Mouse (Mus musculus): ENCODE measurements around the gene Fermt2.
"Not testable (repeated sequence)": the region's sequence is repeated elsewhere in the genome, so short reads cannot be mapped to it uniquely, and the experiment has no call there.

The Fermt2 gene

DNA sequence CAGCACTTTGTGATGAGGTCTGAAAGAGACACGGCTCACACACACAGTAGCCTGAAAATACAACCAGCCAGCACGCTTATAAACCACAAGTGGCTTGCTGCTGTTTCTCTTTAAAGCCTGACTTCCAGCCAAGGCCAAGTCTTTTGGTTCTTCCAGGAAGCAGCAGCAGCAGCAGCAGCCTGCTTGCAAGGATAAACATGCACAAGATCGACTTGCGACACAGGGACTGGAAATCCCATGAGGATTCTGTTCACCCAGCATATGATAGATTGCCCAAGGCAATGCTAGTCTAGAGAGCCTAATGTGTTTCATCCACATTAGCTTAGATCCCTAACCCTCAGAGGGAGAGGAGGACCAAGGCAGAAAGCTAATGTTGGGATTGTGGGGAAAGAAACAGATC is 22.0 kb downstream of the Fermt2 start:
- no peak for DNase-seq

DNA sequence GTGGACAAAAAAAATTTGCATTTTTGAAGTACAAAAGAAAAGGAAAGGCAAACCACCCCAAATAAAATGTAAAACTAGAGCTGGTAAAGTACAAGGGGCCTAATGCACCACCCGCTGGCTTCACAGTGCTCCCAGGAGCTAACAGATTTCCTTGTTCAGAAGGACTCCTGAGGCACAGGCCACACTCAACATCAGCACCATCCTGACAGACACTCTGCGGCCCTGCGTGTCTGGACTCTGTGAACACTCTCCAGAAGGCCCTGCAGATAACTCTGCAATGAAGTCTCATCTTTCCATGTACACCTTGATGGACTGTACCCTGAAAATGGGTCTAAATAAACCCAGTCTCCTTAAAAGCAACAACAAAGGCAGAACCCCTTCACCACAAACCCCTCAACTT is 22.5 kb downstream of the Fermt2 start:
- no peak for DNase-seq

DNA sequence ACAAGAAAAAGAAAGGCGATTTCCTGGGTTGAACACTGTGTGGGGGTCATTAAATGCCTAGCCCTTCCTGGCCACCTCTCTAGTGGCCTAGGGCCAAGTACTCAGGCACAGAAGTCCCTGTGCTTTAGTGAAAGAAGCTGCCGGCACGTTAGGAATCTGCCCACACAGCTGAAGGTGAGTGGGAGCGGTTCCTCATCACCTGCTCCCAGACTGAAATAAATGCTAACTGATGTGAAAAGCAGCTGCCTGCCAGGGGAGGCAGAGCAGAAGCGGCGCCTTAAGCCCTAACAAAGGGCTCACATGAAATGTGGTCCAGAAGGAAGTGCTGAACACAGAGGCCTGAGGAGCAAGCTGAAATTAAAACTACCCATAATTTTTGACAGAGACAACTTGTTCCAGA is 22.9 kb downstream of the Fermt2 start:
- DNase-seq = no peak

DNA sequence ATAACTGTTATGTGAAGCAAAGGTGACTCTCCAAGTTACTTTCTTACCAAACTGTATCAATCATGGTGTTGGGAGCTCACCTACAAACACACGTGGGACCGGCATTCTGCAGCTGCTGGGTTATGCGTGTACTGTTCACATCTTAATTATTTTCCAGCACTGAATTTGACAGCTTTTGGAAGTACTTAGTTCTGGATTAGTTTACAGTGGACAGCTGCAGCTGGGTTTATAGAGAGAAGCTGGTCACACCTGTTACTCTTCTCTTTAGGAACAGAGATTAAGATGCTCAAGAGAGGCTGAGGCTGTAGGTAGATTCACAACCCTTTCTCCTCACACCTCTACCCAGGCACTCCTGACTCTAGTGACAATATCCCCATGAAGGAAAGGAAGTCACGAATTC is 23.8 kb downstream of the Fermt2 start:
- DNase-seq = no peak

DNA sequence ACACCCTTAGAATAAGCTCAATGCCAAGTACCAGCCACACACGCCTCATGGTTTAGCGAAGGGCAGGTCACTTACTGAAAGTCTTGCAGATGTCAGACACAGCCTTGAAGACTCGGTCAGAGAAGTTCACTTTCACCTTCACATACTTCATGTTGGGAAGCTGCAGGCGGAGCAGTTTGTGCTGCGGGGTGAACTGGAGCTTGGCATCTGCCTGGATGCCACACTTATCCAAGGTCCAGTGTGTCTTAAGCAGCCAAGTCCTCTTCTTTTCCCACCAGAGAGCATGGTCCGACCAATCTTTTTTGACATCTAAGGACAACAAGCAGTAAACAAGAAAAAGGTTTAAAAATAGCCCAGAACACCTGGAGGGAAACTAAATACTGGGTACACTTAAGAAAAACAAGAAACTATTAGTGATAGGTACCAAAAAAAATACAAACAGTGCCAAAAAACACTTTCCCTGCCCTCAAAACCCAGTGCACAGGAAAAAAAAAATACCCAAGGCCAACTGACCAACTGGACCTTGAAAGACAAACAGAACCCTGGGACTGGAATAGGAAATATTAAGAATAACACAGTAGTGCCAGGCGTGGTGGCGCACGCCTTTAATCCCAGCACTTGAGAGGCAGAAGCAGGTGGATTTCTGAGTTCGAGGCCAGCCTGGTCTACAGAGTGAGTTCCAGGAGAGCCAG is 25.4 kb downstream of the Fermt2 start:
- no peak for DNase-seq

DNA sequence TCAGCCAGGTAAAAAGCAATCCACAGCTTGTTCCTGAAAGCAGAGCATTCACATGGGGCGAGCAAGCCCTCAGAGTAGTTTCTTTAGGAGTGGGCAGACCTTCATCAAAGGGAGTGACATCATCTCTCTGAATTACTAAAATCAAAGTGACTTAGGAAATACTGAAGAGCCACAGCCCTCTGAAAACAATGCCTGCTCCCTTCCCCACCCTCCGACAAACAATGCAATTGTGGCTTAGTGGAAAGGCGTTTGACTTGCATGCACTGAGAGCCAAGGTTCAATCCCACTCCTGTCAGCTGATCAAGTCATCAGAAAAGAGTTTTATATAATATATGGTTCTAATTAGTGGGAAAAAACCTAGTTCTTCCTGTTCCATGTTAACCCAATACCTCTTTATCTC is 26.0 kb downstream of the Fermt2 start:
- no peak for DNase-seq

DNA sequence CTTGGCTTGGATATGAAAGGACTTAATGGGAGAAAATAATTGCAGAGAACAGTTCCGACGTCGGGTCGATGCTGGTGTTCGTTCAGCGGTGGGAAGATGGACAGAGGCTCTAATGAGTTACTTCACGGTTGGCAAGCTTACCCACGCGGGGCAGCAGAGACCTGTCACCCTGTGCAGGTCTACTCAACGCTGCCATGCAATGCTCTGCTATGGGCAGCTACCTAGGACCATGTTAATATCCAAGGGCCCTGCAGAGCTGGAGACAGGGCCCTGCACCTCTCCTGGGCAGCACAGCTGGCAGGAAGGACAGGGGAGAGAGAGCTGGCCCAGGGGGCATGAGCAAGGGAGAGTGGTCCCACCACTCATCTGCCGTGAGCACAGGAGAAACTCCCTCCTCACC is 29.9 kb downstream of the Fermt2 start:
- no peak for DNase-seq

DNA sequence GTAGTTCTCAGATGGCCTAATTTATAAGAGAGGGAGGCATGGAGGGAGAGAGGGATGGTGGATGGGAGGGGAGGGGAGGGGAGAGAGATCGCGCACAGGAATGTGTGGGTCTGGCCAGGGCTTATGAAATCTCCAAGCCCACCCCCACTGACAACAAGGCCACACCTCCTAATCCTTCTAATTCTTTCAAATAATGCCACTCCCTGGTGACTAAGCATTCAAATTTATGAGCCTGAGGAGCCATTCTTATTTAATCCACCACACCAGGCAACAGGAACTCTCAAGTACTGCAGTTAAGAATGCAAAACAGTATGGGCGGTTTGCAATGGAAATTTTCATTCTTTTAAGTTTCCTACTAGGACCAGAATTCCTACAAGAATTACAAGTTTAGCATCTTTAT is 32.8 kb downstream of the Fermt2 start:
- no peak for DNase-seq

DNA sequence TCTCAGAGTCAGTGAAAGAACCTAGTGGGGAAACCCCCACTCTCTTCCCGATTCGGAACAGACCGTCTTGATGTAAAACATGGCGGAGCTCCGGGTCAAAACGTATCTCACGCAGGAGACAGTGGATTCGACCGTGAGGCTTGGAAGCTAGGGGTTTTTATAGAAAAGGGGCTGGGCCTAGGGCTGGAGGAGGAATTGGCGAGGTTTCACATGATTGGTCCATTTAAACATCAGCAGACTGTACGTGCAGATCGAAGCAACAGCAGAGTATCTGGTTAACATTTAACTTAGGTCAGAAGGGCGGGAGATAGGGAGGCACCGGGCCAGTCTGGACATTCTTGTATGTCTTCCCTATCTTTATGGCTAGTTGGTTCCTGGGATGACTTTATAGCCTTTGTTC is 34.1 kb downstream of the Fermt2 start:
- not testable (repeated sequence) for DNase-seq

DNA sequence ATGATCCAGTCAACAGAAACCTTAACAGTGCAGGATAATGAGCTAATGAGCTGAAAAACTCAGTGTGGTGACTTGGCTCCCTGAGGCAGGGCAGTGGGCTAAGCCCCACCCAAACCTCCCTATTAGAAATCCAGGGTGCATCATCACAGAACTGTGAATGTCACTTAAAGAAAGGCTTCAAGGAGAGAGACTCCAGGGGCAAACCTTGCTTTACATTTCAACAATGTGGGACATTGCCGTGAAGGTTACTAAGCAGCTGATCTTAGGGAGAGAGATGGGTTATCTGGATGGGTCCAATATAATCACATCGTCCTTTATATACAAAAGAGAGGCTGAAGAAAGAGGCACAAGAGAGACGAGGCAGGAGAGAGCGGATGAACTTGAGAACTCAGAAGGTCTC is 36.0 kb downstream of the Fermt2 start:
- DNase-seq = no peak

DNA sequence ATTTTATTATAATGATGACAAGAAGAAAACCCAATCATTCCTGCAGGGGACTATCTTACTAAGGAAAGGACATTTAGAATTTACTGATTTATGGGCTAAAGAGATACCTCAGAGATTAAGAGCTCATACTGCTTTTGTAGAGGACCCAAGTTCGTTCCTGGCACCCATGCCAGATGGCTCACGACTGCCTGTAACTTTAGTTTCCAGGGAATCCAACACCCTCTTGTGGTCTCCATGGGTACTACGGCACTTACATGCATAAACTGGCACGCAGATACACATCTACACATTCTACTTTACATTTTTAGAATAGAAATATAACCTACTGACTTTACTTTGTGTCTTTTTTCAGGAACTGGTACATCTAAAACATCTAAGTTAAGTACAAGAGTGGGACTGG is 37.2 kb downstream of the Fermt2 start:
- DNase-seq = no peak

DNA sequence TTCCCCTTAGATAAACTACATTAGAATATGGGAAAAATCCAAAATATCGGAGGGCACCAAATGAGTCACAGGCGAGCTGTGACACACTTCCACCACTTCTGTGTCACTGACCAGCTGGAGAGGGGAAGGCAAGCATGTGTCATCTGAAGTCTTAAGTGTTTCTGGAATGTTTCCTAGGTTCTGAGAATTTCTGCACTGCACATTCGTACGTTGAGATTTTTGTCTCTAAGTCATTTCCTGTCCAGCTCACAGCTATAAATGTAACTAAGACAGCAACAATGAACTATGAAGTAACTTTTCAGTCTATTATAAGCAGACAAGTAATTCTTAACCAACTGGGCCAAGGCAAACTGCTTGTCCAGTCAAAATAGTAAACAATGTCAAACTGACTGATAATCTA is 37.9 kb downstream of the Fermt2 start:
- DNase-seq = no peak

DNA sequence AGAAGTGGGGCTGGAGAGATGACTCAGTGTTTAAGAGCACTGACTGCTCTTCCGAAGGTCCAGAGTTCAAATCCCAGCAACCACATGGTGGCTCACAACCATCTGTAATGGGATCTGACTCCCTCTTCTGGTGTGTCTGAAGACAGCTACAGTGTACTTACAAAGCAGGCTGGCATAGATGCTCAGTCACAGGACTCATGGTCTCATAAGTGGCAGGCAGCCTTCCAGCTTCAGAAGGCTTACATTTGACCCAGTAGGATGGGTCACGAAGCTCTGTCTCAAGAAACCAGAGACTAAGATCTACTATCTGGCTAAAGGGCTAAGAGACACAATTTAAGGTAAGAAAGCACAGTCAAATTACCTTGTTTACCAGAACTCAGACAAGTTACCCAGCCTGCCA is 42.7 kb downstream of the Fermt2 start:
- not testable (repeated sequence) for DNase-seq

DNA sequence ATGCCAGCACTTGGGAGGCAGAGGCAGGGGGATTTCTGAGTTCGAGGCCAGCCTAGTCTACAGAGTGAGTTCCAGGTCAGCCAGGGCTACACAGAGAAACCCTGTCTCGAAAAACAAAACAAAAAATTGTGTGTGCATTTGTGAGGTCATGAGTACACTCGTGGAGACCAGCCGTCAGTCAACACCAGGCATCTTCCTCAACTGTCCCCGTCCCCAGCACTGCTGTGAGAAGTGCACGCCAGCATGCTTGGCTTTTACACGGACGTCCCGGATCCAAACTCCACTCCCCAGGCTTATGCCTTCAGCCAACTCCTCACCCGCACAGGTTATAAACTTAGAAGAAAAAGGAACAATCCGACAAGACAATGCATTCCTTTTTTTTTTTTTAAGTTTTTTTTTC is 46.6 kb downstream of the Fermt2 start:
- not testable (repeated sequence) for DNase-seq

DNA sequence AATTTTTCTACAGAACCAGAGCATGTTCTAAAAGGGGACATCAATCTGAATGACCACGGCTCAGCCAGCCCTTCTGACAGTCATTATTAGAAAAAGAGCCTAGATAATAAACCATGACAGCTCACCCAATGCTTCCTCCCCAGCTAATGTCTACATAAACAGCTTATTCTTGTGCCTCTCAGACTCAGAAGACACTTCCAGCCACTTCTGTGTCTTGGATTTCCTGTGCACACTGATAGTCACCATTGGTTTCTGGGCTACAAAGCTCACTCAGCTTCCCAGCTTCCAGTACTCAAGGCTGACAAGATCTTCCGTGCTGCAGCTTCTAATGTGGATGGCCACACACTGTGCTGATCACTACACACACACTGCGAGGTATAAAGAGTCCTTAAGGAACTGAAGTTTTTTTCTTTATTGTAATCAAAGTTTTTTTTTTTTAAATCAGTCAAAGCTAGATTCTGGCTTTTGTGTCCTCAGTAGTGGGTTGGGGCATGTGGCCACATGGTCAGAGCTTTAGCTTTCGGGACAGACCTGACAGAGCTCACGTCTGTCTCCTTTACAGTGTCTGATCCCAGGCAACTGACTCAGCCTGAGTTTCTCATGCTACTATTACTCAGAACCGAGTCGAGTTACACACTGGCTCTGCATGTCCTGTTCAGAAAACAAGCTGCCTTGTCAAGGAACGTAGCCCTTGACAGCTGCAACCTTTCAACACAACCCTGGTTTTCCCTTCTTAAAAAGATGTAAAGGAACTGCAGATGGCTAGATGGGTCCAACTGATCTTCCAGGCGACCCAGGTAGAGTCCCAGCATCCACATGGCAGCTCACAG is 50.7 kb downstream of the Fermt2 start:
- DNase-seq = no peak

DNA sequence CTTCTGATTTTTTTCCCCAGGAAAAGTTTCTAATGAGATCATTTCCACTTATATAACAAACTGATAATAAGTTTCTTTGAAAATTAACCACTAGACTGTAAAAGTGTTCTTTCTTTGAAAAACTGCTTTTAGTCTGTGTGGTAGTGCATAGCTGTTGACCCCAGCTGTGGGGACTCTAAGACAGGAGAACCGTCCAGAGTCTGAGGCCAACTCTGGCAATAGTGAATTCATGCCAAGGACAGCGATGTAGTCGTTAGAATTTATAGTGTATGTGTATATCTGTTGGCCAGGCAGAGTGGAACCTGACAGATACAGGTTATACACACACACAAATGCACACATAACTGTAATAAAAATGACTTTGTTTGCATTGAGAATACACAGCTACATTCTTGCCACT is 51.4 kb downstream of the Fermt2 start:
- DNase-seq = no peak

DNA sequence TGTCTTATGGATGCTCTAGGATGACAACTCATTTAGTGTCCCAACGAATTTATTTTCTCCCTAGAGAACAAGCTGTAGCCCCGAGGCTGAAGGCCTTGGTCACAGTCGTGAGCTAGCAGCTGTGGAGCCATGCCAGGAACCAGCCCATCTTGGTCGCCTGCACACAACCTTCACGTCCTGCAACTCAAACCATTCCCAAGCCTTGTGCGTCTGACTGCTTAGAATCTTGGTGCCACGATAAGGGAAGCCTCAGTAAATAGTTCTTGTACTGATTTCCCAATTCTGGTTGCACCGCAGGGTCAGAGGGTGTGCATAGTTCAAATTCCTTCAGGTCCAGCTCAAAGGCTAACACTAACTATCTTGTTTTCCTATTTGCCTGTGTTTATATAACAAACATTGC is 52.3 kb downstream of the Fermt2 start:
- DNase-seq = no peak

DNA sequence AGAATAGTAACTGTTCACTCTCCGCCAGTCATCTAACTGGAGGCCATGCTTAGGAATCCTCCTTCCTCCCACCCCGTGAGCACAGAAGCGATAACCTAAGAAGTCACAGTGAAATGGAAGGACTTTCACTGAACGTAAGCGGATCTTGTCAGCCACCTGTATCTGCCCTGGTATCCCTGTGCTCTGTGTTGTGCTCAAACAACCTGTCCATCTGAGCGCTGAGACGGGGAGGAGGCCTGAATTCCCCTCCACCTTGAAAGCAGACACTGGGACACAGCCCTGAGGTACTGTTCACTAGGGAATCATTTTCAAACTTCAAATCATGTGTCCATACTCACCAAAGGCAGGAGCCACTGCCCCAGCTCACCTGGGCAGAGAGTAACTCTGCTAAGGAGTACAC is 52.9 kb downstream of the Fermt2 start:
- DNase-seq = no peak

DNA sequence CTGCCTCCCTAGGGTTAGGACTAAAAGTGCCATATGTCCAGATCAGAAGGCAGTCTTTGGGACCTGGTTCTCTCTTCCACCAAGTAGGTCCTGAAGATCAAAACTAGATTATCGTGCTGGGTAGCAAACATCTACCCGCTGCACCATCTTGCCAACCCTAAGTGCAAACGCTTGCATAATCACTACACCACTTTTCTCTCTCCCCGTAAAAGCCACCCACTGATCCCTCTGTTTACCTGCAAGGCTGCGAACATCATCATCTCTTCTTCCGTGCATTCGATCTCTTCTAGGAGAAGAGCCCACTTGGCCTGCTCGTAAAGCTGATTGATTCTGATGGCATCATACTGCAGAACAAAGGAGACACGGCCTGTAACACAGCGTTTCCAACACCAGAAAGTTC is 57.4 kb downstream of the Fermt2 start:
- DNase-seq = no peak

DNA sequence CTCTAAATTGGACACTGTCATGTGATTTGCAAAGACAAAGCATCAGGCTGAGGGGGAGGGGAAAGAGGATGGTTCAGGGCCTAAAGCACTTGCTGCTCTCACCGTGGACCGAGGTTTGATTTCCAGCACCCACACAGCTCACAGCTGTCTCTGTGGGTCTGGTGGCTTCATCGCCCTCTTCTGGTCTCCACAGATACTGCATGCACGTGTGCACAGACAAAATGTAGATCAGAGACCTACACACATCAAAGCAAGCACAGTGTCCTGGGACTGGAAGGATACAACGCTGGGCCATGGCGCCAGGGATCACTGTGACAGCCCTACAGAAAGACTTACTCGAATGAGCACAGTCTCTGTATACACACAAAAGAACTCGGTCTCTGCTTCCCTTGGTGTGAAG is 60.5 kb downstream of the Fermt2 start:
- DNase-seq = no peak

DNA sequence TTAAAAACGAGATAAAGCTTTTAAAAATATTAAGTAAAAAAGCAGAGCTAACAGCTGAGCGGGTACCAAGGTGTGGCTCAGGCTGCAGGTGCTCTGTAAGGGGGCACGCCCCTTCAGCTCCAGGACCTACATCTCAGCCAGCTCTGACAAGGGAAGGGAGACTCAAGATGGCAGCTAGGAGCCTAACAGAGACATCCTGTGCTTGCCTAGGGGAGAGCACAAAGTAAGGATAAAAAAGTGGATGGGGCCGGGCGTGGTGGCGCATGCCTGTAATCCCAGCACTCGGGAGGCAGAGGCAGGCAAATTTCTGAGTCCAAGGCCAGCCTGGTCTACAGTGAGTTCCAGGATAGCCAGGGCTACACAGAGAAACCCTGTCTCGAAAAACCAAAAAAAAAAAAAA is 63.5 kb downstream of the Fermt2 start:
- DNase-seq = not testable (repeated sequence)

DNA sequence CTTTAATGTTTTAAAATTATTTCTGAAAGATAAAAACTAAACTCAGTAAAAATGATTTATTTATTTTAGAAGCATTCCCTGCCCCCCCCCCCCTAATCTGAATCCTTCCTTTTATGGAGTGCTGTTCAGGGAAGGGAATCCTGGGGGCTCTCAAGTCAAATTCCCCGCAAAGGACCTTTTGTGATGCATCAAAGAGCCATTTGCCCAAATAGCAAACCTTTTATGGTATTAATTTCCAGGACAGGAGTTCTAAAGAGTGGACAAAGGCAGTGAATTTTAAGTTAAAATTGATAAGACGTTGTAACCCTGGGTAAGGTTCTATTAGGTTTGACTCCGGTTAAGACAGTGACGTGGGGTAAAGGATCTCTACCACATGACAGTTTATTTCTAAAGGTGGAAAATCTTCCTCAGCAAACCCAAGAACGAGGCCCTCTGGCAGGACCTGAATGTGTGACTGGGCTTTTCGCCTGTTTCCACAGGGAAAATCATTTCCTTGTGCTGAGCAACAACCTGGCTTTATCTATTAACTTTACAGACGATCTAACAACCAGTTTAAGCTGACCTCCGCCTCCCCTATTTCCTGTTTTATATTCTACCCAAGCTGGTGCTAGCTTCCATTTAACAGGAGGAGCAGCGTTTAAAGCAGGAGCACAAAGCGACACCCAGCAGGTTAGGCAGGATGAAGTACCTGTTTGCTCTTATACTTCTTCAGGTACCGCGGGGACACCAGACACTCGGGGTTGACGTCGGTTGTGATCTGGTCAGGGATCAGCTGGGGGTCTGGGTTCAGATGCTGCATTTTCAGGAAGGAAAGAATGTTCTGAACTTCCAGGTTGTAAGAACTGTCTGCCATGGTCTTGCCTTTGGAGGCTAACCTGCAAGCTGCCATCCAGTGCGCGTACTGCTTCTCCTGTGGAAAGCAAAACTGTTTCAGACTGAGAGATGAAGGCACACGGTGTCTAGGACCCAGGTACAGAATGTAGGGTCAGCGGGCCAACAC is 65.6 kb downstream of the Fermt2 start:
- no peak for DNase-seq

DNA sequence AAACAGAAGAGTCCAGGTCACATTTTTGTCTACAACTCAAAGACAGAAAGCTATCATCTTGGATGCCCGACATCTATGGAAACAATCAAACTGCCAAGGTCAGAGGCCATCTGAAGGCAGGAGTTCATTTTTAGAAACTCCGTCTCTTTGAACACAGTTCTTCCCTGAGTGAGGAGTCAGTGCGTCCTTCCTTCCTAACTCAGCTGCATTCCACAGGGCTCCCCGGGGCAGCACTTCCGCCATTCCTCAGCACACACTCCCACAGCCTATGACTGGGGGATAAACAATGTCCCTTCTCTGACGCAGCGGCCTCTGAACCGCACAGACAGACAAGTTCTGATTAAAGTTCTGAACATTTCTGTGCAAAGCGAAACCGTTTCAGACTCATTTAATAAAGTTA is 66.3 kb downstream of the Fermt2 start:
- DNase-seq = no peak
